Mouse (Mus musculus) megakaryocyte, embryonic 14.5 days (primary cell): Measurements from ENCODE around the gene Zfp273.

Experiments used
- FLI1 ChIP-seq: IDR thresholded peaks from 2 replicates; pipeline ENCODE4 v1.6.1; 2012; ENCODE audit warnings: low read length, inconsistent platforms, mixed read lengths
- GATA1 ChIP-seq: IDR thresholded peaks from 3 replicates; pipeline ENCODE4 v1.6.1; 2012; ENCODE audit warnings: mixed read lengths, low read length, inconsistent platforms, borderline replicate concordance

GRCm38 (mm10) chr13:67863026-67863425 is 49.5 kb downstream of the Zfp273 start, which contains the start of gene BC048507:
- TF ChIP-seq GATA1 (no peak), FLI1 (no peak)
